Mouse (Mus musculus): ENCODE measurements at regions not wholly inside any gene's neighbourhood (a gene's known extent, or its start where the extent isn't known, plus 50 kb on each side); places are given as distances from the start of the nearest gene placed in this dataset.

- Histone ChIP-seq H3K27me3 (ENCODE audit: control insufficient read depth, insufficient read depth, low read length) (no peaks in the 10 kb centered on the region), H3K9me3 (replicated peaks; ENCODE audit: control insufficient read depth, low read length) (no peaks in the 10 kb centered on the region), H3K27ac (ENCODE audit: low read depth, low read length) (no peak overlapping the region), H3K9ac (ENCODE audit: low read depth, low read length) (no peak overlapping the region), H3K36me3 (ENCODE audit: control insufficient read depth, insufficient read depth, low read length) (no peaks in the 10 kb centered on the region), H3K4me3 (ENCODE audit: low read depth, low read length) (no peak overlapping the region), H3K4me2 (no peak overlapping the region), H3K4me1 (ENCODE audit: control insufficient read depth, insufficient read depth, low read length) (no peaks in the 10 kb centered on the region)
- no peak for ATAC-seq (replicated peaks; ENCODE audit: insufficient number of reproducible peaks, low FRiP score, low TSS enrichment)
- WGBS (ENCODE audit: insufficient replicate concordance): 69% methylated on average over 2 of the region's 2 CpGs
Observed at GRCm38 (mm10) chr10:68970521-68970920, 180.7 kb upstream of the Rhobtb1 start.

DNA sequence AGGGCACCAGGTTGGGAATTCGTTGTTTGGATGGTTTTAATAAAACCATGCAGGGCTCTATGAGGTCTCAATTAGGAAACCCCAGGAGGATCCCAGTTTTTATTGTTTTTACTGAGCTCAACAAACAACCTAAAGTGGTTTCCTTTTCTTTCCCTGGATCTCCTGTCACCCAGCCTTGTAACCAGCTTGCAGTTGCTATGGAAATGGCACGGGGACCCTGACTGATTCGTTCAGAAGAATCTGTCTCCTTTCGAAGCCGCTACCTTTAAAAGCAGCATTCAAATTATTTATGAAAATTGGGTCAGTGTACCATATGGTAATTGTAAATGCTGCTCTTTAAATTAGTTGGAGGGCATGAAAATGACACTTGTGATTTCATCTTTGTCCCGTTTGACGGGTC is 176.5 kb upstream of the Rhobtb1 start:
- Histone ChIP-seq H3K4me1 (ENCODE audit: control insufficient read depth, insufficient read depth, low read length) (no peaks in the 10 kb centered on the region), H3K36me3 (ENCODE audit: control insufficient read depth, insufficient read depth, low read length) (no peaks in the 10 kb centered on the region), H3K4me3 (ENCODE audit: low read depth, low read length) (no peak overlapping the region), H3K27ac (ENCODE audit: low read depth, low read length) (no peak overlapping the region), H3K27me3 (ENCODE audit: control insufficient read depth, insufficient read depth, low read length) (no peaks in the 10 kb centered on the region), H3K9ac (ENCODE audit: low read depth, low read length) (no peak overlapping the region), H3K9me3 (replicated peaks; ENCODE audit: control insufficient read depth, low read length) (no peaks in the 10 kb centered on the region), H3K4me2 (no peak overlapping the region)
- ATAC-seq (replicated peaks; ENCODE audit: insufficient number of reproducible peaks, low FRiP score, low TSS enrichment): no peak
- WGBS (ENCODE audit: insufficient replicate concordance): 77% methylated on average over 7 of the region's 7 CpGs

DNA sequence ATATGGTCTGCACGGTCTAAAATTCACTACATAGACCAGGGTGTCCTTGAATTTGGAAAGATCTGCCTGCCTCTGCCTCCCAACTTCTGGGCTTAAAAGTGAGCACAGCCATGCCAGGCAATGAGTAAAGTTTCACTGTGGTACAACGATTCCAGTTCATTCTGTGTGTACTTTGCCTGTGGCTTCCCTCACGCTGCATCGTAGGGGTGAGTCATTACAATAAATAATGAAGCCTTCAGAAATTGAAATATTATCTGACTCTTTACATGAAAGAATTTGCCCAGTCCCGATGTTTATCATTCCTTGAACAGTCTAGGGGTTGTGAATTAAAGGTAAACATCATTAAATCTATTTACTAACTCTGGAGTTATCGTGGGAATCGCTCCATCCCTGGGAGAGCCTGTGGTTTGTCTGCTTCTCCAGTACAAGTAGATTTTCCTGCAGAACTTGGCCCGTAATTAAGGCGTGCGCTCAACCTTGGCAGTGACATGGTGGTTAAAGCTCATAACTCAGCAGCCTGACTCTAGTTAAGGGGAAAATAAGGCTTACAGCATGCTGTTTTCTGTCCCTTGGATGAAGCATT is 174.7 kb upstream of the Rhobtb1 start:
- Histone ChIP-seq H3K27ac (ENCODE audit: low read depth, low read length) (no peak overlapping the region), H3K4me2 (no peak overlapping the region), H3K9me3 (replicated peaks; ENCODE audit: control insufficient read depth, low read length) (no peaks in the 10 kb centered on the region), H3K36me3 (ENCODE audit: control insufficient read depth, insufficient read depth, low read length) (no peaks in the 10 kb centered on the region), H3K27me3 (ENCODE audit: control insufficient read depth, insufficient read depth, low read length) (no peaks in the 10 kb centered on the region), H3K9ac (ENCODE audit: low read depth, low read length) (no peak overlapping the region), H3K4me1 (ENCODE audit: control insufficient read depth, insufficient read depth, low read length) (no peaks in the 10 kb centered on the region), H3K4me3 (ENCODE audit: low read depth, low read length) (no peak overlapping the region)
- no peak for ATAC-seq (replicated peaks; ENCODE audit: insufficient number of reproducible peaks, low FRiP score, low TSS enrichment)
- WGBS (ENCODE audit: insufficient replicate concordance): 81% methylated on average over 10 of the region's 10 CpGs

DNA sequence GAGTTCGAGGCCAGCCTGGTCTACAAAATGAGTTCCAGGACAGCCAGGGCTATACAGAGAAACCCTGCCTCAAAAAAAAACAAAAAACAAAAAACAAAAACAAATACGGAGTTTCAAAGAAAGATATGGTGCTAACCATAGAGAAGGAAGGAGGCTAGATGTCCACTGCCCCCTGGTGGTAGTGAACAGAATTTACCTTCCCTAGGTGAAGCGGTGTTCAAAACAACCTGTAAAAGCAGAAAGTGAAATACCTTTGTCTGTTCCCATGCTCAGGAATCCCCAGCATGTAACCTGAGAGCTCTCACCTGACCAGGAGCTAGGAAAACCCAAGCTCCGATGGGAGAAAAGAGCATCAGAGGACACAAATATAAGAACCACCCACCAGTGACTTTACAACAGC is 173.1 kb upstream of the Rhobtb1 start:
- 47% methylated on average over 4 of the region's 4 CpGs for WGBS (ENCODE audit: insufficient replicate concordance)
- Histone ChIP-seq H3K4me1 (ENCODE audit: control insufficient read depth, insufficient read depth, low read length) (no peaks in the 10 kb centered on the region), H3K27me3 (ENCODE audit: control insufficient read depth, insufficient read depth, low read length) (no peaks in the 10 kb centered on the region), H3K27ac (ENCODE audit: low read depth, low read length) (no peak overlapping the region), H3K4me2 (no peak overlapping the region), H3K9me3 (replicated peaks; ENCODE audit: control insufficient read depth, low read length) (no peaks in the 10 kb centered on the region), H3K4me3 (ENCODE audit: low read depth, low read length) (no peak overlapping the region), H3K36me3 (ENCODE audit: control insufficient read depth, insufficient read depth, low read length) (no peaks in the 10 kb centered on the region), H3K9ac (ENCODE audit: low read depth, low read length) (no peak overlapping the region)
- ATAC-seq (replicated peaks; ENCODE audit: insufficient number of reproducible peaks, low FRiP score, low TSS enrichment): no peak

DNA sequence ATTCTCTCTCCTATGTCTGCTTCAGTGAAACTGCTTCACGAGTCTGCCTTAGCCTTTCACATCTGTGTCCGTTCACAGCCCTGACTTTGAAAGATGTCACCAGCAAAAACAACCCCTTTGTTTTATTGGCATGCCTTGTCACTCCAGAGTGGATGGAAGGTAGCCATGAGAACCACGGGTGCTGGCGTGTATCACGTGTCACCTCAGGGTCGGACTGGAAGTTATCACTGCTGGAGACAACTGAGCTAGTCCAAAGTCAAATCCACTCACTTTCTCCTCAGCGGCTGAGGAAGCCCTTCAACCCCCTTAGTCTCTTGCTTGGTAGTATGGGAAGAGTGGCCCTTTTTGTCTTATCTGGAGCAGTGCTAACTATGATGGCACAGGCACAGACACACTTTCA is 171.3 kb upstream of the Rhobtb1 start:
- H3K4me2 ChIP-seq: no peak overlapping the region

DNA sequence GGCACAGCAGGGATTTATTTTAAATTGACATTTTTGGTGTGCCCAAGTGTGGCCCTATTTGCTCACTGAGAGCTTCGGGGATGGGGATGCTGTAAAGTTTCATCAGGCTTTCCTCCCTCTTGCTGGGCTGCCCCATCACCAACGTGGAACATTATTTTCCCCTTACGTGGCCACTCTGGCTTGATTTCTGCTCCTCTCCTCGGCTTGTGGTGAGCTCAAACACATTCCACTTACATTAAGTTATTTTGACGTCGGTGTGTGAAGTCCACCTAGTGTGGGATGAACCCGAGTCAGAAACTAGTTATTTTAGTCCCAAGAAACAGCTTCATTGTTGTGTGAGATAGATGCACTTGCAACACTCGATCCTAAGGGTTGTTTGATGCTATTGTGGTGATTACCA is 168.9 kb upstream of the Rhobtb1 start:
- Histone ChIP-seq H3K27ac (ENCODE audit: low read depth, low read length) (no peak overlapping the region), H3K9ac (ENCODE audit: low read depth, low read length) (no peak overlapping the region), H3K9me3 (replicated peaks; ENCODE audit: control insufficient read depth, low read length) (no peaks in the 10 kb centered on the region), H3K36me3 (ENCODE audit: control insufficient read depth, insufficient read depth, low read length) (no peaks in the 10 kb centered on the region), H3K4me1 (ENCODE audit: control insufficient read depth, insufficient read depth, low read length) (no peaks in the 10 kb centered on the region), H3K4me2 (no peak overlapping the region), H3K4me3 (ENCODE audit: low read depth, low read length) (no peak overlapping the region), H3K27me3 (ENCODE audit: control insufficient read depth, insufficient read depth, low read length) (no peaks in the 10 kb centered on the region)
- no peak for ATAC-seq (replicated peaks; ENCODE audit: insufficient number of reproducible peaks, low FRiP score, low TSS enrichment)
- 74% methylated on average over 8 of the region's 8 CpGs for WGBS (ENCODE audit: insufficient replicate concordance)

More for the DNA sequence above, 171.3 kb upstream of the Rhobtb1 start:
- WGBS (ENCODE audit: insufficient replicate concordance): 47% methylated on average over 7 of the region's 7 CpGs
- no peaks in the 10 kb centered on the region for H3K36me3 ChIP-seq (ENCODE audit: control insufficient read depth, insufficient read depth, low read length)
- no peaks in the 10 kb centered on the region for H3K4me1 ChIP-seq (ENCODE audit: control insufficient read depth, insufficient read depth, low read length)
- no peak for ATAC-seq (replicated peaks; ENCODE audit: insufficient number of reproducible peaks, low FRiP score, low TSS enrichment)
- no peak overlapping the region for H3K9ac ChIP-seq (ENCODE audit: low read depth, low read length)
- no peaks in the 10 kb centered on the region for H3K27me3 ChIP-seq (ENCODE audit: control insufficient read depth, insufficient read depth, low read length)
- no peak overlapping the region for H3K4me3 ChIP-seq (ENCODE audit: low read depth, low read length)
- H3K9me3 ChIP-seq (replicated peaks; ENCODE audit: control insufficient read depth, low read length): no peaks in the 10 kb centered on the region
- H3K27ac ChIP-seq (ENCODE audit: low read depth, low read length): no peak overlapping the region

GRCm38 (mm10) chr10:68990584-68990983 is 160.7 kb upstream of the Rhobtb1 start:
- WGBS (ENCODE audit: insufficient replicate concordance): 82% methylated on average over 6 of the region's 6 CpGs
- Histone ChIP-seq H3K4me1 (ENCODE audit: control insufficient read depth, insufficient read depth, low read length) (no peaks in the 10 kb centered on the region), H3K27me3 (ENCODE audit: control insufficient read depth, insufficient read depth, low read length) (no peaks in the 10 kb centered on the region), H3K36me3 (ENCODE audit: control insufficient read depth, insufficient read depth, low read length) (no peaks in the 10 kb centered on the region), H3K9me3 (replicated peaks; ENCODE audit: control insufficient read depth, low read length) (no peaks in the 10 kb centered on the region), H3K9ac (ENCODE audit: low read depth, low read length) (no peak overlapping the region), H3K4me2 (no peak overlapping the region), H3K4me3 (ENCODE audit: low read depth, low read length) (no peak overlapping the region), H3K27ac (ENCODE audit: low read depth, low read length) (no peak overlapping the region)
- ATAC-seq (replicated peaks; ENCODE audit: insufficient number of reproducible peaks, low FRiP score, low TSS enrichment): no peak

GRCm38 (mm10) chr10:68999610-69000009 is 151.6 kb upstream of the Rhobtb1 start:
- Histone ChIP-seq H3K9ac (ENCODE audit: low read depth, low read length) (no peak overlapping the region), H3K9me3 (replicated peaks; ENCODE audit: control insufficient read depth, low read length) (0 out of 2 replicates have a peak, but pooled peaks cover 5% of the 10 kb centered on the region), H3K4me2 (no peak overlapping the region), H3K4me3 (ENCODE audit: low read depth, low read length) (no peak overlapping the region), H3K36me3 (ENCODE audit: control insufficient read depth, insufficient read depth, low read length) (no peaks in the 10 kb centered on the region), H3K27me3 (ENCODE audit: control insufficient read depth, insufficient read depth, low read length) (no peaks in the 10 kb centered on the region), H3K4me1 (ENCODE audit: control insufficient read depth, insufficient read depth, low read length) (no peaks in the 10 kb centered on the region), H3K27ac (ENCODE audit: low read depth, low read length) (no peak overlapping the region)
- 67% methylated on average over 6 of the region's 6 CpGs for WGBS (ENCODE audit: insufficient replicate concordance)
- no peak for ATAC-seq (replicated peaks; ENCODE audit: insufficient number of reproducible peaks, low FRiP score, low TSS enrichment)

DNA sequence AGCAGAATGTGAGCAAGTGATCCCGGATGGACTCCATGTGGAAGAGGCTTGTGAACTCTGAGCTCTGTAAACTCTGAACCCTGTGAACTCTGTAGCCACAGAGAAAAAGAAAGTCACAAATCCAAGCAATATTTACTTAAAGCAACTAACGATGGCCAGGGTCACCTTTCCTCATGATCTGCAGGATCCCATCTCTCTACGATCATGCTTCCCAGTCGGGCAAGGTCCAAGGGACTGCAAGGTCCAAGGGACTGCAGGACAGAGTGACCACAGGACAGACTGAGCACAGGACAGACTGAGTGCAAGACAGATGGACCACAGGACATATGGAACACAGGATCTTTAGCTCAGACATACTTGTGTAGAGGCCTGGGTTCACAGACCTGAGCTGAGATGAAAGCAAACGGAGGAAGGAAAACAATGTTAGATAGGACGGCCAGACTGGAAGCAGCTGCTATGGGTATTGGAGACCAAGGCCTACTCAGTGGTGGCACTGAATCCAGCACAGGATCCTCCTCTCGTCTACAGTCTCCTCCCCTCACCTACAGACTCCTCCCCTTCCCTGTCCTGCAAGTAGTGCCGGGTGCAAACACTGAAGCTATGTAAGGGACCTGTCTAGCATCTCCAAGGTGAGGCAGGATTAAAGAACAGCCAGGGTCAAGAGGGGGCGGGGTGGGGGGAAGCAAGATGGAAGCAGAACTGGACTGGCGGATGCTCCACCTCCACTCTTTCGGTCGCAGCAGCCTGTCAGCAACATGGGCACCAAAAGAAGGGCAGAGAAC is 149.4 kb upstream of the Rhobtb1 start:
- no peak overlapping the region for H3K27ac ChIP-seq (ENCODE audit: low read depth, low read length)
- no peaks in the 10 kb centered on the region for H3K36me3 ChIP-seq (ENCODE audit: control insufficient read depth, insufficient read depth, low read length)
- H3K4me3 ChIP-seq (ENCODE audit: low read depth, low read length): no peak overlapping the region
- WGBS (ENCODE audit: insufficient replicate concordance): 87% methylated on average over 12 of the region's 12 CpGs
- H3K9ac ChIP-seq (ENCODE audit: low read depth, low read length): no peak overlapping the region
- H3K9me3 ChIP-seq (replicated peaks; ENCODE audit: control insufficient read depth, low read length): 0 out of 2 replicates have a peak, but pooled peaks cover 5% of the 10 kb centered on the region
- H3K4me1 ChIP-seq (ENCODE audit: control insufficient read depth, insufficient read depth, low read length): no peaks in the 10 kb centered on the region
- no peak for ATAC-seq (replicated peaks; ENCODE audit: insufficient number of reproducible peaks, low FRiP score, low TSS enrichment)
- no peak overlapping the region for H3K4me2 ChIP-seq
- H3K27me3 ChIP-seq (ENCODE audit: control insufficient read depth, insufficient read depth, low read length): no peaks in the 10 kb centered on the region
